Mouse (Mus musculus): ENCODE results near the gene Aff1.

DNA sequence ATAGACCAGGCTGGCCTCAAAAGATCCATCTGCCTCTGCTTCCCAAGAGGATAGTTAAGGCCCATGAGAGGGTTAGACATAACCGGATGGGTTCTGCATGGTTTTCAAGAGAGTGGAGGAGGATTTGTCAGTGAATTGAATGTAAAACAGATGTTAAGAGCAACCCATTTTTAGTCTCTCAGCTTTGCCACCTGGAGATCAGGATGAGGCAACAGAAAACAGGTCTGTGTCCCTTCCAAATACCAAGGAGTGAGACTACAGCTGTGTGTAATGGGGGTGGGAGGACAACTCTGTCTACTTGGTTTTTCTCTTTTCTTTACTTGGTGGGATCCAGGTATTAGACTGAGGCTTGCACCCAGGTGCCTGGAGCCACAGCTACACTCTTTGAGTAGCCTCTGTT lies 37.1 kb downstream of the Aff1 start:
- TF ChIP-seq POLR2A (IDR thresholded peaks at IDR 0.05; ENCODE audit: low read depth, low read length) (no peak), CTCF (conservative IDR thresholded peaks at IDR 0.05; ENCODE audit: insufficient read depth, insufficient read length, low read depth, low read length) (no peak)

All from kidney, adult 2 months (tissue).